Mouse (Mus musculus) forebrain, embryonic 11.5 days (tissue): ENCODE results near the gene Ets1. TPM values are rescaled to one million over a fixed set of nuclear protein-coding genes. Genes with fewer than 3 reads are reported as not detected.

Source experiments
- ATAC-seq: fragments of 200-750 bp; cut with Nextera tagmentation; replicated peaks from 2 replicates; pipeline ENCODE4 v1.8.0; 2017; ENCODE audit warnings: moderate TSS enrichment; ENCODE audit not compliant: low FRiP score
- DNase-seq: peaks from one replicate; pipeline ENCODE4 v3.0.0-alpha.2; 2017; ENCODE audit warnings: low spot score
- H3K27ac ChIP-seq: fragments of 300-500 bp; sonication (generic); 2 replicates; pipeline ENCODE4 v1.5.1; 2014; ENCODE audit warnings: low read depth, low read length
- H3K27me3 ChIP-seq: fragments of 300-500 bp; sonication (generic); 2 replicates; pipeline ENCODE4 v1.6.1; 2014; ENCODE audit warnings: mild to moderate bottlenecking, low read length, mixed read lengths; ENCODE audit not compliant: control insufficient read depth, insufficient read depth
- H3K36me3 ChIP-seq: fragments of 300-500 bp; sonication (generic); 2 replicates; pipeline ENCODE4 v1.6.1; 2014; ENCODE audit warnings: mild to moderate bottlenecking, low read length, moderate library complexity, mixed read lengths; ENCODE audit not compliant: control insufficient read depth, insufficient read depth
- H3K4me1 ChIP-seq: fragments of 300-500 bp; sonication (generic); replicated peaks from 2 replicates; pipeline ENCODE4 v1.6.1; 2014; ENCODE audit warnings: low read length, mixed read lengths; ENCODE audit not compliant: control insufficient read depth, insufficient read depth
- H3K4me2 ChIP-seq: fragments of 300-500 bp; sonication (generic); 2 replicates; pipeline ENCODE4 v1.6.1; 2014; ENCODE audit warnings: low read depth, mild to moderate bottlenecking, low read length, moderate library complexity, mixed read lengths; ENCODE audit not compliant: severe bottlenecking
- H3K4me3 ChIP-seq: fragments of 300-500 bp; sonication (generic); 2 replicates; pipeline ENCODE4 v1.5.1; 2014; ENCODE audit warnings: low read depth, low read length
- H3K9ac ChIP-seq: fragments of 300-500 bp; sonication (generic); 2 replicates; pipeline ENCODE4 v1.6.1; 2014; ENCODE audit warnings: low read length
- H3K9me3 ChIP-seq: fragments of 300-500 bp; sonication (generic); 2 replicates; pipeline ENCODE4 v1.6.1; 2016; ENCODE audit warnings: low read length, mixed read lengths; ENCODE audit not compliant: control insufficient read depth
- WGBS: fragments of 180-500 bp; shearing (Covaris S2); extraction: QIAGEN DNeasy Blood & Tissue Kit; methylation state at CpG from one replicate; pipeline ENCODE4 v1.1.7; 2014; 5-methylcytosine and 5-hydroxymethylcytosine counted together
- polyA plus RNA-seq: library from polyadenylated mRNA; unstranded; fragments of >200 nt; fragmentation: Nextera tagmentation; extraction: Ambion mirVana; gene quantifications from 2 replicates; pipeline ENCODE4 v1.2.1, GENCODE M21; 2014

The Ets1 gene
- polyA plus RNA-seq, 1 experiment from 2014 or later = 22.6 TPM

DNA sequence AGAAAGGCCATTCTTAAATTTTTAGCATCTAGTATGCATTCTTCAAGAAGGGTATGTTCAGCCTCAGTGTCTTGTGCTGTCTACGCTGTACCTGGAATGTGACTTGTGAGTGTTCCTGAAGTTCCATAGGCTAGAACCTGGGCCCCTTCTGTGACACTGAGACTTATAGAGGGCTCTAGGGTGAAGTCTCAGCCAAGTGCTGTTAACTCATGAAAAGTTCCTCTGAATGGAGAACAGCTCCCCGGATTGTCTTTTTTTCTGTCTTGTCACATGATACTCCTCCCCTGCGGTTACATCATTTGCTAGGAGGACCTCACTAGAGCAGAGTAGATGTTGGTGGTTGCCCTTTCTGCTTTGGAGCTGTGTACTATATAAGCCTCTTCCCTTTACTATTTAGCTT, 40.5 kb downstream of the Ets1 start:
- Histone ChIP-seq H3K9me3 (no peaks in the 10 kb centered on the region), H3K27me3 (peaks cover 85% of the 10 kb centered on the region), H3K4me1 (peaks cover 20% of the 10 kb centered on the region; the same call in 1 of the 2 replicates), H3K4me2 (no peak overlapping the region), H3K27ac (no peak overlapping the region), H3K36me3 (no peaks in the 10 kb centered on the region), H3K4me3 (no peak overlapping the region), H3K9ac (no peak overlapping the region)
- WGBS = 8% methylated on average over 3 of the region's 3 CpGs
- no peak; the same call in 1 of the 2 replicates for ATAC-seq
- DNase-seq = peak; percentile 35

DNA sequence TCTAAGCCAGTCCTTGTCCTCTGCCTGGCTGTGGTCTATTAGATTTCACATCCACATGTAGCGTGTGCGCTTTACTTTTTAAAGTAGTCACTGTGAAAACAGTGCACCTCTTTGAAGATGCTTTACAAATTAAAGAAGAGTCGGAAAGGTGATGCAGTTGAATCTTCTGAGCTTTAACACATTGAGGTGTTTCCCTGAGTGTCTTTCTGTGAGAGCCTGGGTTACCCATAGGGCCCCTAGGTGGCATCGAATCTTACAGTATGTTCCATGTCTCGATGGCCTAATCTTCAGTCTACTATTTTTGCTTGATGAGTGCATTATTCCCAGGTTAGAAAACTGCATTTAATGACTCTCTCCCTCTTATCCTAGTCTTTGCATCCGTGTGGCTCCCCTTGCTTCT, 41.6 kb downstream of the Ets1 start:
- Histone ChIP-seq H3K4me3 (no peak overlapping the region), H3K4me2 (no peak overlapping the region), H3K9ac (no peak overlapping the region), H3K36me3 (no peaks in the 10 kb centered on the region), H3K9me3 (no peaks in the 10 kb centered on the region), H3K27me3 (peaks cover 86% of the 10 kb centered on the region), H3K4me1 (peaks cover 9% of the 10 kb centered on the region; the same call in 1 of the 2 replicates), H3K27ac (no peak overlapping the region)
- DNase-seq (no peak), ATAC-seq (no peak)
- 85% methylated on average over 6 of the region's 6 CpGs for WGBS

DNA sequence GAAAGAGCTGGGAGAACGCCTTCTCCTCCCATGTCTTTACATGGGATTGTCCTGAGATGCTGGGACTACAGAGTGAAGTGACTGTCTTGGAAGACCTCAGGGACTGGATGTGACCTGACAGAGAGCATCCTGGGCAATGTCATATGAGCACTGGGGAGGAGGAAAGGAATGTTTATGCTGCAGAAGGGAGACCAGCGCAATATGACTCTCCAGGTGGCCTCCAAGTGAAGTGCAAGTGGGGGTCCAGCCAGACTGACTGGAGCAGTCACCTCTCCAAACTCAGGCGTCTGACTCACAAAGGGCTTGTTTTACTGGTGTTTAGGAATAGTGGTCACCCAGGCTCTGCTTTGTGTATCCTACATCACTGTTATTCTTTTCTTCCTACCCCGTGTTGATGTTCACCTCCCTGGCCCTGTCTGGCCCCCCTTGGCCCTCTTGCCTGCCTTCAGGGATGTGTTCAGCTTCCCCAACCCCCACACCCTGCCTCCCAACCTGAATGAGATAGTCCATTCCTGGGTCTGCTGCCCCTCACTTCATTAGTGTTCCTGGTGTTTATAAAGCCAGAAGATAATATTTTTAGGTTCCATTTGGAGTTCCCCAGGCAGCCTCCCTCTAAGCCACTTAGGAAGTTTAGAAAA, 42.2 kb downstream of the Ets1 start:
- no peaks in the 10 kb centered on the region for H3K9me3 ChIP-seq
- no peak overlapping the region for H3K27ac ChIP-seq
- WGBS = 58% methylated on average over 4 of the region's 4 CpGs
- peaks cover 8% of the 10 kb centered on the region; the same call in 1 of the 2 replicates for H3K4me1 ChIP-seq
- DNase-seq (peak; percentile 47), ATAC-seq (no peak)
- H3K36me3 ChIP-seq = no peaks in the 10 kb centered on the region
- H3K4me2 ChIP-seq = no peak overlapping the region
- H3K4me3 ChIP-seq = no peak overlapping the region
- H3K27me3 ChIP-seq = peaks cover 84% of the 10 kb centered on the region
- H3K9ac ChIP-seq = no peak overlapping the region

DNA sequence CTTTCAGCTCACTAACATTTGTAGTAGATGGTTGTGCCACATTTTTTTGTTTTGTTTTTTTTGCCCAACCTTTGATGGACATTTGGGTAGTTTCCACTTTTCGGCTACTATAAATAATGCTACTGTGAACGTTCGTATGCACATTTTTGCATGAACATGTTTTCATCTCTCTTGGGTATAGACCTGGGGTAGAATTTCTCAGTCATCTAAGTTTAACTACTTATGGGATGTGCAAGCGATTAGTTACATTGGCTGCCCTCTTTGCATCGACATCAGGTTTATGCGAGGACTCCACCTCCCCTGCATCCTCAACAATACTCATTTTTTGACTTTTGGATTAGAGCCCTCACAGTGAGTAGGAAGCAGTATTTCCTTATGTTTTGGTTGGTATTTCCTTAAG, 43.5 kb downstream of the Ets1 start:
- peaks cover 8% of the 10 kb centered on the region; the same call in 1 of the 2 replicates for H3K4me1 ChIP-seq
- H3K27me3 ChIP-seq = peaks cover 84% of the 10 kb centered on the region
- H3K4me3 ChIP-seq = no peak overlapping the region
- peak; percentile 7 for DNase-seq
- no peak overlapping the region for H3K4me2 ChIP-seq
- no peaks in the 10 kb centered on the region for H3K9me3 ChIP-seq
- H3K9ac ChIP-seq = no peak overlapping the region
- 87% methylated on average over 6 of the region's 6 CpGs for WGBS
- no peak for ATAC-seq
- no peak overlapping the region for H3K27ac ChIP-seq
- H3K36me3 ChIP-seq = no peaks in the 10 kb centered on the region

DNA sequence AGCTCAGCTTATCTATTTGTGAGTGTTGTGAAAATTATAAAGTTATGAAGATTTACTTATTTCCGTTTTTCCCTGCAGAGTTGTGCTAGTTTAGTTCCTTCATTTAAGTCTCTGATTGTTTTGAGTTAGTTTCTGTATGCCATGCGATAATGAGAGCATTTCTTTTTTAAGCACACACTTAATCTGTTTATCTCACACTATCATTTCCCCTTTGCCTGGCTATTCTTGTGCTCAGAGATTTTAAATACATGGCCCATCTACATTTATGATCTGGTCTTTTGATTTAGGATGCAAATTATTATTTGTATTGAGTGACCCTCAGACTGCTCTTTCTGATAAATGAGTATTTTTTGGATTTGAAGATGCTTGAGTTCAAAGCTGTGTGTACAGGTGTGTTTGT, 44.2 kb downstream of the Ets1 start:
- ATAC-seq (no peak), DNase-seq (no peak)
- Histone ChIP-seq H3K9ac (no peak overlapping the region), H3K4me3 (no peak overlapping the region), H3K9me3 (no peaks in the 10 kb centered on the region), H3K27ac (no peak overlapping the region), H3K4me1 (peaks cover 8% of the 10 kb centered on the region; the same call in 1 of the 2 replicates), H3K27me3 (peaks cover 83% of the 10 kb centered on the region), H3K36me3 (no peaks in the 10 kb centered on the region), H3K4me2 (no peak overlapping the region)
- 86% methylated on average over 2 of the region's 2 CpGs for WGBS

DNA sequence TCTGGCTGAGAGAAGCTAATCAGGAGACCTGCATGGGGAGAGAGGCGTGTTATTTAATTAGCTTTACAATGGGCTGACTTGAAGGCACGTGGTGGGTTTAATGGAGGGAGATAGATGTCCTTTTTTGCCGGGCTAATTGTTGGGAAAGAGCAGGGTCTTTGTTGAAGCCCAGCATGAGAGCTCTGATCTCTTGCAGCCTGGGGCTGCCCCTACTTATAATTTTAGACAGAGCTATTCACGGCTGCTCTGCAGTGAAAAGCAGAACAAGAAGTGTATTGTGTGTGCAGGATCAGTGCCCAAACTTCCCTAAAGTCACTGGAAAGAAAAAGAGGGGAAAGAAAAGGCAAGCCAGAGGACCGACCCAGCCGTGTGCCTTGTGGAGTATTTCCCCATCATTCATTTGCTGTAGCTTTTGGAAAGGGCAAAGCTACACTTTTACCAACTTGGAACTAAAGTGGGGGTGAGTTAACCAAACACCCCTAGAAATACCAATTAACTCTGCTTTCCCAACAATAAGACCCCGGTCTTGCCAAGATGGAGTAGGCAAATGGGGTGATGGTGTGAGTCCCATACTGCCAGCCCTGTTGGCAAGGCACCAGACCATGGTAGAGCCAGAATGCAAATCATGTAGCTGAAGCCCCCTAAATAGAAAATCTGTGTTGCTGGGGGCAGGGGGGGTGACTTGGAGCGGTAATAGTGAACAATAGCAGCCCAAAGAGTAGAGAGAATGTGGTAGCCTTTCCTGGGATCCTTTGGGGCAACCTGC, 50.0 kb downstream of the Ets1 start:
- Histone ChIP-seq H3K9me3 (no peaks in the 10 kb centered on the region), H3K36me3 (no peaks in the 10 kb centered on the region), H3K4me1 (peaks cover 7% of the 10 kb centered on the region), H3K27ac (no peak overlapping the region), H3K4me2 (no peak overlapping the region), H3K4me3 (no peak overlapping the region), H3K9ac (no peak overlapping the region), H3K27me3 (peaks cover 87% of the 10 kb centered on the region)
- ATAC-seq (peak; percentile 95), DNase-seq (peak; percentile 75)
- 8% methylated on average over 8 of the region's 8 CpGs for WGBS

DNA sequence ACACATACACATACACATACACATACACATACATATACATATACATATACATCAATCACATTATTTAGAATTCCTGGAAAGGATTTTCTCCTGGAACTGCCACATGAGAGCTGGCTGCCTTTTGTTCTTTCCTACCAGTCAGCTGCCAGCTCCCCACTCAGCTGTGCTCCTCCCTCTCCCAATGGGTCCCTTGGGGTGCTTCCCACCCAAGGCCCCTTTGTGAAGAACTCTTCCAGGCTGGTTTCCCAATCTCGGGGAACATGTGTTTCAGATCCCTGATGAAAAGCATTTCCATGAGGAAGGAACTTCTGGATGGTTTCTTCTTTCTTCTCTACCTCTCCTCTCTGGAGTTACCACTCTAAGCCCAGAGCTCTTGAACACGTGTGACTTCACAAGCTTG, 52.3 kb downstream of the Ets1 start:
- Histone ChIP-seq H3K27me3 (peaks cover 91% of the 10 kb centered on the region), H3K4me2 (no peak overlapping the region), H3K9ac (no peak overlapping the region), H3K36me3 (no peaks in the 10 kb centered on the region), H3K27ac (no peak overlapping the region), H3K9me3 (no peaks in the 10 kb centered on the region), H3K4me1 (peaks cover 7% of the 10 kb centered on the region), H3K4me3 (no peak overlapping the region)
- DNase-seq (peak; percentile 38), ATAC-seq (no peak)
- 69% methylated on average over 2 of the region's 2 CpGs for WGBS

DNA sequence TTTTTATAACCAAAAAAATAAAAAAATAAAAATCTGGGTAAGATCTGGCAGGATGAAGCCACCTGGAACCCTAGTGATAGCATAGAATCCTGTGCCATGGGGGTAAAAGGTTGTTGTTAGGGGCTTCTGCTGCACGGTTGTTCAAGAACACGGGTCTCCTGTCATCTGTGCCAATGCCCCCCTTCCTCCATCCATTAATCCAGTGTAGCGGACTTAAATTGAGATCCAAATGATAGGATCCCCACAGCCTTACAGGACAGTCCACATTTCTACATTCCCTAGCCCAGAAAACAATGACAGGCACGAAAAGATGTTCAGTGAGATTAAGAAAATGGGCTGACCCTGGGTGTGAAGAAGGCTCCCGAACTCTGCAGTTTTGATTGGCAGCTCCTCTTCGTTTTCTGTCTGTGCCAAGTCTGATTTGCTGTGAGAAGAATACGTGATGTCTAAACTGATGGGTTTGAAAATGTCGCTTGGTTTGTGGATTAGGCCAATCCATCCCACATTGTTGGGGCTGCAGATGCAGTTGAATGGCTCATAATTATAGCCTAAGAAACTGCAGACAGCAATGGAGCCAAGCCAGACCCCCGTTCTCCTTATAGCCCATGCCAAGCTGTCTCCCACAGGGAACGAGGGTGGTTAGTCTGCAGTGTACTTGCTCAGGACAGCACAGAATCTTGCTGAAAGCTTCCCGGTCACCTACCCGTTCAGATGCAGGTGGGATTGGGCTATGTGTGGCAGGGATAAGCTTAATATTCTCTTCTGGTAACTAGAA, 55.3 kb downstream of the Ets1 start:
- ATAC-seq = no peak
- Histone ChIP-seq H3K9me3 (no peaks in the 10 kb centered on the region), H3K4me3 (no peak overlapping the region), H3K27me3 (peaks cover 96% of the 10 kb centered on the region), H3K4me1 (peaks cover 4% of the 10 kb centered on the region), H3K36me3 (no peaks in the 10 kb centered on the region), H3K4me2 (no peak overlapping the region), H3K9ac (no peak overlapping the region), H3K27ac (no peak overlapping the region)
- peak; percentile 44 for DNase-seq
- 68% methylated on average over 12 of the region's 12 CpGs for WGBS
